Mouse (Mus musculus) MEL-GATA-1-ER (cell line): ENCODE results near the gene Lemd1.

Experiments used
- DNase-seq: peaks from one replicate; pipeline ENCODE4 v3.0.0-alpha.2; 2012; ENCODE audit warnings: low read depth; ENCODE audit errors: extremely low read depth

Lemd1 gene

GRCm38 (mm10) chr1:132164780-132165518, 26.3 kb upstream of the Lemd1 start:
- no peak for DNase-seq

DNA sequence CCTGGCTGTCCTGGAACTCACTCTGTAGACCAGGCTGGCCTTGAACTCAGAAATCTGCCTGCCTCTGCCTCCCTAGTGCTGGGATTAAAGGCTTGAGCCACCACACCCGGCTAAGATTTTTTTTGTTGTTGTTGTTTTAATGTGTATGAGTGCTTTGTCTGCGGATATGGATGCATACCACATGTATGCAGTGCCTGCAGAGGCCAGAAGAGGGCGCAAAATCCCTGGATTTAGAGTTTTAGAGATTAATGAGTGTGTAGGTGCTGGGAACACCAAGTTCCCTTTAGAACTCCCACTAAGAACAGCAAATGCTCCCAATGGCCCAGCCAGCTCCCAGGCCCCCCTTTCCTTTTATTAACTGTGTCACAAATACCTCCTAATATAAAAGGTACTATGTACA, 25.4 kb upstream of the Lemd1 start:
- DNase-seq = no peak

- DNase-seq = no peak
These were observed 23.0 kb upstream of the Lemd1 start for GRCm38 (mm10) chr1:132168115-132168767.

- DNase-seq = no peak
These were observed 20.5 kb upstream of the Lemd1 start for GRCm38 (mm10) chr1:132170698-132171097.

DNA sequence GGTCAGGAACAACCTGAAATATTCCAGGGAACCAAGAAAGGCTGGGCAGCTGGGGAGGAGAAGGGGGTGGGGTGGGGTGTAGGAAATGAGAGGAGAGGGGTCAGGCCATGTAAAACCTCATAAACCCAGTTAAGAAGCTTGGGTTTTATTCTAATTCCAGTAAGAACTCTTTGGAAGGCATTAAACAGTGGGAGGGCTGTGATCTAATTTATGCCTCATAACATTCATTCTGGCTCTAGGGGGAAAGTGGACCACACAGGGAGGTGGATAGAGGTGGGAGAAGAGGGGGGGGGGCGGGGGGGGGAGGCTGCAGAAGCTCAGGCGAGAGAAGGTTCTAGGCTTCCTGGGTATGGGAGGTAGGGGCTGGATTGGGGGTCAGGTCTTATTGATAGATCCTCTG, 19.6 kb upstream of the Lemd1 start:
- DNase-seq = no peak

DNA sequence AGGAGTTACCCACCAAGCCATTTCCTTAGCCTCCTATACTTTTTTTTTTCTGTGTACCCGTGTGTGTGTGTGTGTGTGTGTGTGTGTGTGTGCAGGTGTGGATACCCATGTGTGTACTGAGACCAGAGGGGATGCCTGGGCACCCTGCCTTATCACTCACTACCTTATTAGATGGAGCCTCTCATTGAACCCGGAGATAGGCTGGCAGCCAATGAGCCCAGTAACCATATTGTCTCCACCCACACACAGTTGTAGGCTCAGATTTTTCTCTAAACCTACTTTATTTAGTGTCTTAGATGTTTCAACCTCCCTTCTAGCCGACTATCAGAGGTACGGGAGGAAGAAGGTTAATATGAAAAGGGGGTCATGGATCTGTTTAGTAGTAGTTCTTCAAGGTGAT, 4.9 kb upstream of the Lemd1 start:
- no peak for DNase-seq

- no peak for DNase-seq
These were observed 2.7 kb upstream of the Lemd1 start for GRCm38 (mm10) chr1:132188442-132189066.

DNA sequence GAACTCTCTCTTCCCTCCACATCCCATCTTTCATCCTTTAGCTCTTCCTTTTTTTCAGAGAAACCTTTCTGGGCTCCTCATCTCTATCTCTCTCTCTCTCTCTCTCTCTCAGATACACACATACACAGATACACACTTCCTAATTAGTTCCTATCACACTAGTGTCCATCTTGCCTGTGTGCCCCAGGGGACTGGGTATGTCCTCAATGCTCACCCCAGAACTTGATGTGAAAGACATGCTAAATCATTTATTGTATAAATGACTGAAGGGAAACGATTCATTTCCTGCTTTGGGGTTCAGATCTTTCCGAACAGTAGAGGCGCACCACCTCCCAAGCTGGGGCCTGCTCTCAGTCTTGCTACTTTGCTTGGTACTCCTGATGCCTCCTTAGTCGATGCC, 2.0 kb upstream of the Lemd1 start:
- DNase-seq = no peak

DNA sequence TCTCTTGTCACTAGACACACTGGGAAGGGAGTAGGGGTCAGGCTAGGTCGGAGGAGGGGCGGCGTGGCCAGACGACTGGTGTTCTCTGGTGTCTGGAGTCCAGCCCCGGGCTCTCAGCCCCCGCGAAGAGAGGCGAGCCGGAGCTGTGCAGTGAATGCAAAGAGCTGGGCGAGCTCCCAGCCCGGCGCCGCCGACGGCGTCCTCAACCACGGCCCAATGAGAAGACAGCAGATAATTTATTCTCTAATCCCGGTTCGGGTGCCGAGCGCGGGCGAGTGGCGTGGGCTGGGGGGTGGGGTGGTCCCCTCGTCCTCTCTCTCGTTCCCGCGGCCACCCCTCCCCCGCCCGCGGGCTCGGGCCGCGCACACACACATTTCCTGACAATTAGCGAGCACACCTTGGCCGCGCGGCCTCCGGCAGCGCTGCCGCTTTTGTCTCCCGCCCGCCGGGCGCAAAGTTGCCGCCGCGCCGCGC, 1.2 kb upstream of the Lemd1 start:
- DNase-seq = no peak

- DNase-seq = no peak
These were observed 574 bp upstream of the Lemd1 start for GRCm38 (mm10) chr1:132190621-132191092.

- no peak for DNase-seq
These were observed 802 bp downstream of the Lemd1 start for GRCm38 (mm10) chr1:132191786-132192680.

- DNase-seq = no peak
These were observed 2.6 kb downstream of the Lemd1 start for GRCm38 (mm10) chr1:132193806-132194205.

DNA sequence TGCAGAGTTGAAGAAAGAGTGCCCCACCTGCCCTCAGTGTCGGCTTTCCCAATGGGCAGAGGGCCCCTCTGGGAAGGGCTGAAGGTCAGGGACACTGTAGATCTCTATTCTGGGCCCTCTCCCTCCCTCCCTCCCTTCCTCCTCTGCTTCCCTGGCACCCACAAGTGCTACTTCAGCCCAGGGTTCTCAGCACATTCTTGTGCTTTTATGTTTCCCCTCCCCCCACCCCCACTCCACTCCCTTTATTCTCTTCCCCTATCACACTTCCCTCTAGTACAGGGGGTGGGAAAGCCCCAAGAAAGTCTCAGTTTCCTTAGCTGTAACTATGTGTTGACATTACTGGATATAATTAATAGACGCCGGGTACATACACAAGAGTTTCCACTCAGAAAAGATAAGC, 3.4 kb downstream of the Lemd1 start:
- no peak for DNase-seq

DNA sequence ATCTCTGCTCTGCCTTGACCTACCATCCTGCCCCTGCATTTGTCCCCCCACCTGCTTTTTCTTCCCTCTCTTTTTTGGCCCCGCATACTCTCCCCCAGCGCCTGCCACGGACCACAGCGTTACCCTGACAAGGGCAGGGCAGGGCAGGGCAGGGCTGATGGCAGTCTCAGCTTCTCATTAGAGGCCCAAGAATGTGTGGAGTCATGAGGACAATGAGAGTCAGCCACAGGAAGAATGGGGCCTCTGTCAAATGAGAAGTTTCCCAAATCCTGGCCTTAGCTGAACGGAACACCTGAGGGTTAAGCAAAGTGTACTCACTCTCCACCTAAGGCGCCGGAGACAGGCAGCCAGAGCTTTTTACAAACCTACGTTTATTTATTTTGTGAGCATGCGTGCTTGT, 3.9 kb downstream of the Lemd1 start:
- no peak for DNase-seq

GRCm38 (mm10) chr1:132195681-132196080, 4.5 kb downstream of the Lemd1 start:
- DNase-seq = no peak

DNA sequence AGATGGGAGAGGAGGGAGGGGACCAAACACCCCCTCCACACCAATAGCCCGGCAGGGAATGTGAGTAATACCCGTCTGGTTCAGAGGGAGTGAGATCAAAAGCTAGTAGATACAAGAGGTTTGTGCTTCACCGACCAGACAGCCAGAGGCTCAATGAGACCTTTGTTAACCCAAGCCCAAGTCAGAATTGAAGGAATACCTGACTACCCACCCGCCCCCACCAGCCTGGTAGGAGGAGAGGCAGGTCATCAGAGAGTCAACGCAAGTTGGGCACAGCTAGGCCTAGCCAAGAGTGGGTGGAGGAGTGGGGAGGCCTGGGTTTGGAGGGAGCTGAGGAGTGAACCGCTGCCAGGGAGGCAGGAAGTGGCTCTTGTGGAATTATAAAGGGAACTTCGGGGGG, 5.1 kb downstream of the Lemd1 start:
- no peak for DNase-seq

DNA sequence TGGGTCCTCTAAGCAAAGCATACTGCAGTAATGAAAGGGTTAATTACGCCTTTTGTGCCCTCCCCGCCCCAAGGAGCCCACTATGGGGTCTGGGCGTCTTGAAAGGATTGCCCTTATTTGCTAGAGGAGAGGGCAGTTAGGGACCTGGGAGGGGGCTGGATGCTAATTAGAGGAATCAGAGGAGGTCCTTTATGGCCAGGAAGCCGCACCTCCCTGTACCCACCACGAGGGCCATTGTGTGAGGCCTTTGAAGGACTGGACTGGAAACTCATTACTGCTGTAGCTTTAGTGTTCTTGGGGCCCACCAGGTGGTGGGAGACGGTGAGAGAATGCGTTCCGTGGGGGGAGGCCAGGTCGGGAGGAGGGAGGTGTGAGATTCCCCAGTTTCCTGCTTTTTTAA, 6.4 kb downstream of the Lemd1 start:
- DNase-seq = no peak

DNA sequence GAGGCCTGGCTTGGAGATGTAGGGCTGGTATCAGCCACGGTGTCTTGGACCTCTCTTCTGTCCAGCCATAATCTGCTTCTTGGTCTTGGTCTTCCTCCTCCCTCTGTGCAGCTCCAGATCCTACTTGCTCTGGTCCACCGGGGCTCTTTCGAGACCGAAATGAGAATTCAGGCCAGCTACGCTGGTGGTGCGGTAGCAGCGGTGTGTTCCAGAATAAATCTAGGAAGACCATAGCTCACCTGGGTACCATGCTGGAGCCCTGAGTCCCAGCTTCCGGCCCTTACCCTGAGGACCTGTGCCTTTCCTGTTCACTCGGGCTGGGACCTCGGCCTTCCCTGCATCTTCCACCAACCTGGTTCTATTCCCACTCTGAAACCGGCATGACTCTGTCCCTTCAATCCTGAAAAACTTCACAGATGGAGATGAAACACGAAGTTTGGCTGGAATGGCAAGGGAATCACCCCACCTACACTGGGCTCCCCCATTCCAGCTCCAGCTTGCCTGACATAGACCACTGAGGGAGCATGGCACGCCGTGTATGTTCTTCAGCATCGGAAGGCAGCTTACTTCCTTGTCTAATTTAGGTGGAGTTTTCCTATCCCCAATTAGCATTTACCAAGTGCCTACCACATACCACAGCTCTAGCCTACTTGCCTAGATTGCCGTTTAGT, 7.3 kb downstream of the Lemd1 start:
- no peak for DNase-seq

DNA sequence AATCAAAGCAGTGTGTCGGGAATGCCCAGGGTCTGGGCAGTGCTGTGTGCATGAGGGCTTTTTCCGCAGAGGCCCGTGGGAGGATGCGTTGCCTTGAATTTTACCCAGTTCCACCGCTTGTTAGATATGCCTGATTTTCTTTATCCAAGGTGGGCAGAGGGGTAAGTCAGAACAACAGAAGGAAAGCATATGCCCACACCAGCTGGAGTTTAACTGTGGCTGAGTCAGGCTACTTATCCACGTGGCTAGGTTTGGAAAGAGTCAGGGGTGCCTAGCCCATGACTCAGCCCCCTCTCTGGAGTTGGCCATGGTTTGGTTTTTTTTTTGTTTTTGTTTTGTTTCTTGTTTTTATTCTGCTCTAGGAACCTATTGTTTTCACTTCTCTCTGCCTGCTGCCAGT, 8.0 kb downstream of the Lemd1 start:
- no peak for DNase-seq

GRCm38 (mm10) chr1:132199934-132200333, 8.7 kb downstream of the Lemd1 start:
- no peak for DNase-seq
